Mouse (Mus musculus): Measurements from ENCODE around the gene Gm20821. TPM values are rescaled to one million over a fixed set of nuclear protein-coding genes. Genes with fewer than 3 reads are reported as not detected.

Gene Gm20821
- not detected for total RNA-seq (2023)

DNA sequence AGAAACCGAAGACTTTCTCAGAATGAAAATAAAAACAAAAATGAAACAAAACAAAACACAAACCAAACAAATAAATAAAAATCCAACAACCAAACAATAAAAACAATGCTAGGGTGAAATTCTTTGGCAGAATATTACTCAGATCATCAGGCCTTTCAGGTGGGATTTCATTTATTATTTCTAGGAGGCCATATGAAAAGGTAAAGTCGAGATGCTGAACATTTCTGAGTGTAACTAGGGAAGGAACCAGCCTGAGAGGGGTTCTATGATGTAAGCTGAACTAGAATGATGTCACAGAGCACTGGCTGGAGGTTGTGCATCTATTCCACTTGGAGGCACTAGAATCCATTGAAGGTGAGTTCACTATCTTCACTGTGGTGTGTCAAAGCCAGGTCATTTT lies at the start of gene Gm20821:
Gm20821 (plus strand) TSS at position 301 of the 400 bp plus-strand sequence.

